8 mouse cellular contexts compared by ENCODE assay signal in the genomic region with DNA sequence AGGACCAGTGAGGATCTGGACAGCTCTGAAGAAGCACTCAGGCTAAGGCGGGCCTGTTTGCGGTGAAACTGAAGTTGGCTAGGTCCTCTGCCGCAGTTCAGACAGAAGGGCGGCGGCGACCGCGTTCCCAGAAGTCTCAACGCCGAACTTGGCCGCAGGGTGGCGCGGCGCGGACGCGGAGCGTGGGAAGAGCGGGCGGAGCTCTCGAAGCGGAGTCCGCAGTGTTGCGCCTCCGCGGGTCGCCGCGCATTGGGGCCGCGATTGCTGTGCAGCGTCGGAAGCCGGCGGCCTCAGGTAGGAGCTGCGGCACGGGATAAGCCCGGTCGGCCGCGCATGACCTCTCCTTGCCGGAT. TPM values are rescaled to one million over a fixed set of nuclear protein-coding genes. Genes with fewer than 3 reads are reported as not detected.
A peak's percentile ranks its signal among the peaks of the same experiment; 100 is the strongest.
DNase-seq lines count a peak whose midpoint lies in the region; ATAC-seq lines count a peak whose summit lies in the region.

No protein-coding gene starts in this region.

- H3K36me3 ChIP-seq in hindbrain, embryonic 14.5 days (replicated peaks; ENCODE audit: control insufficient read depth, insufficient read depth), result no peaks in the 10 kb centered on the region

- peak; percentile 89 for ATAC-seq in hindbrain, embryonic 14.5 days (ENCODE audit: low FRiP score)

- no peaks in the 10 kb centered on the region for H3K27me3 ChIP-seq in hindbrain, embryonic 14.5 days (ENCODE audit: control insufficient read depth, insufficient read depth, low read length)

- peak overlapping the region; percentile 78 for H3K27ac ChIP-seq in hindbrain, embryonic 14.5 days

- H3K4me1 ChIP-seq in hindbrain, embryonic 14.5 days (replicated peaks; ENCODE audit: control insufficient read depth, insufficient read depth, low read length), result peaks cover 15% of the 10 kb centered on the region

- H3K9me3 ChIP-seq in hindbrain, embryonic 14.5 days (ENCODE audit: control insufficient read depth, low read length), result no peaks in the 10 kb centered on the region

- H3K4me3 ChIP-seq in hindbrain, embryonic 14.5 days (replicated peaks; ENCODE audit: low read length), result peak overlapping the region; percentile 67

- DNase-seq in T-cell, adult 2 months (ENCODE audit: low spot score), result peak; percentile 81
- DNase-seq in cerebellum, postnatal 25 days, result peak; percentile 97 to 98
- peak; percentile 89 for DNase-seq in frontal cortex, postnatal 25 days (ENCODE audit: low spot score in 2 of 2)
- DNase-seq in hindbrain, embryonic 14.5 days (ENCODE audit: low spot score), result peak; percentile 89
- DNase-seq in layer of hippocampus, postnatal 25 days (ENCODE audit: extremely low spot score in 1 of 2, low spot score in 1 of 2), result peak; percentile 94 to 95
- peak; percentile 95 for DNase-seq in lung, postnatal 14 days
- peak; percentile 69 for DNase-seq in retina, adult 2 months (ENCODE audit: low read depth, low spot score)
- peak; percentile 91 for DNase-seq in thymus, postnatal 25 days

- H3K9ac ChIP-seq in hindbrain, embryonic 14.5 days, result peak overlapping the region; percentile 75

- peak overlapping the region; percentile 77 for H3K4me2 ChIP-seq in hindbrain, embryonic 14.5 days (replicated peaks)

- 0% methylated on average over 36 of the region's 42 CpGs for WGBS in hindbrain, embryonic 14.5 days

RNA-seq across cellular contexts. Expression of a gene that starts 37.5 kb away (rescaled TPM):
- polyA plus RNA-seq in hindbrain, embryonic 14.5 days (2014; fragmentation: Nextera tagmentation; extraction: Ambion mirVana), result 38.3 and 38.6 TPM in 2 replicates
- 10 to 100 TPM; 29.8 to 35.4 TPM for total RNA-seq in layer of hippocampus, postnatal 25 days (2021)

Comparison
In these comparisons a context has a peak if more than half of its experiments do, and no peak if none do; other contexts are left out.
1. Peak in every context shown above with its lines: DNase-seq, ATAC-seq, H3K4me3 ChIP-seq and H3K27ac ChIP-seq.